Mouse (Mus musculus): ENCODE data around the gene Jph4. TPM values are rescaled to one million over a fixed set of nuclear protein-coding genes. Genes with fewer than 3 reads are reported as not detected.

Jph4 gene
- polyA plus RNA-seq, 1 experiment: 0.25 TPM

- H3K27ac ChIP-seq (ENCODE audit: insufficient read depth, low read depth, low read length): peak overlapping the region; percentile 91
- H3K27me3 ChIP-seq (replicated peaks; ENCODE audit: control insufficient read depth, insufficient read depth, low read length): no peaks in the 10 kb centered on the region
- no peaks in the 10 kb centered on the region for H3K36me3 ChIP-seq (ENCODE audit: control insufficient read depth, insufficient read depth, low read length)
- H3K4me1 ChIP-seq (ENCODE audit: control insufficient read depth, insufficient read depth, low read length): peaks cover 7% of the 10 kb centered on the region; the same call in 1 of the 2 replicates
- peak overlapping the region; percentile 81 for H3K4me3 ChIP-seq (ENCODE audit: insufficient read depth, low read depth, low read length)
- no peak for TF ChIP-seq POLR2A (IDR thresholded peaks at IDR 0.05; ENCODE audit: low read depth, low read length)
- TF ChIP-seq CTCF (conservative IDR thresholded peaks at IDR 0.05; ENCODE audit: insufficient read depth, insufficient read length, low read depth, low read length): no peak
- WGBS: 40% methylated on average over 9 of the region's 9 CpGs
- DNase-seq: no peak
Measured at GRCm38 (mm10) chr14:55095263-55095662, 21.5 kb downstream of the Jph4 start.

GRCm38 (mm10) chr14:55094704-55095231, 22.0 kb downstream of the Jph4 start, which contains the start of gene Thtpa:
Thtpa (plus strand) TSS chr14:55094784.
- Histone ChIP-seq H3K27ac (ENCODE audit: insufficient read depth, low read depth, low read length) (peak within 1 kb of the TSS; percentile 91), H3K4me3 (ENCODE audit: insufficient read depth, low read depth, low read length) (peak within 1 kb of the TSS; percentile 81), H3K36me3 (ENCODE audit: control insufficient read depth, insufficient read depth, low read length) (no peaks in the 10 kb centered on the region), H3K27me3 (replicated peaks; ENCODE audit: control insufficient read depth, insufficient read depth, low read length) (no peaks in the 10 kb centered on the region), H3K4me1 (ENCODE audit: control insufficient read depth, insufficient read depth, low read length) (peaks cover 7% of the 10 kb centered on the region; the same call in 1 of the 2 replicates)
- peak; percentile 89 for DNase-seq
- peak; percentile 52 for TF ChIP-seq POLR2A (IDR thresholded peaks at IDR 0.05; ENCODE audit: low read depth, low read length)
- TF ChIP-seq CTCF (conservative IDR thresholded peaks at IDR 0.05; ENCODE audit: insufficient read depth, insufficient read length, low read depth, low read length): no peak
- under 1% methylated on average over 30 of the region's 30 CpGs for WGBS

GRCm38 (mm10) chr14:55093927-55094326, 22.8 kb downstream of the Jph4 start:
- H3K27ac ChIP-seq (ENCODE audit: insufficient read depth, low read depth, low read length): no peak overlapping the region
- H3K27me3 ChIP-seq (replicated peaks; ENCODE audit: control insufficient read depth, insufficient read depth, low read length): no peaks in the 10 kb centered on the region
- no peak for DNase-seq
- no peaks in the 10 kb centered on the region for H3K36me3 ChIP-seq (ENCODE audit: control insufficient read depth, insufficient read depth, low read length)
- H3K4me1 ChIP-seq (ENCODE audit: control insufficient read depth, insufficient read depth, low read length): peaks cover 7% of the 10 kb centered on the region; the same call in 1 of the 2 replicates
- no peak overlapping the region for H3K4me3 ChIP-seq (ENCODE audit: insufficient read depth, low read depth, low read length)
- no peak for TF ChIP-seq POLR2A (IDR thresholded peaks at IDR 0.05; ENCODE audit: low read depth, low read length)
- TF ChIP-seq CTCF (conservative IDR thresholded peaks at IDR 0.05; ENCODE audit: insufficient read depth, insufficient read length, low read depth, low read length): no peak
- WGBS: 49% methylated on average over 6 of the region's 6 CpGs

GRCm38 (mm10) chr14:55092011-55092577, 24.6 kb downstream of the Jph4 start, which contains the start of gene Zfhx2:
Zfhx2 (minus strand) TSS chr14:55092324.
- DNase-seq: peak; percentile 97
- H3K27ac ChIP-seq (ENCODE audit: insufficient read depth, low read depth, low read length): peak within 1 kb of the TSS; percentile 42; the same call in 1 of the 2 replicates
- no peaks in the 10 kb centered on the region for H3K27me3 ChIP-seq (replicated peaks; ENCODE audit: control insufficient read depth, insufficient read depth, low read length)
- TF ChIP-seq CTCF (conservative IDR thresholded peaks at IDR 0.05; ENCODE audit: insufficient read depth, insufficient read length, low read depth, low read length) (0 out of 2 replicates have a peak, but pooled peaks have one; percentile 5), POLR2A (IDR thresholded peaks at IDR 0.05; ENCODE audit: low read depth, low read length) (no peak)
- no peaks in the 10 kb centered on the region for H3K36me3 ChIP-seq (ENCODE audit: control insufficient read depth, insufficient read depth, low read length)
- peak within 1 kb of the TSS; percentile 58 for H3K4me3 ChIP-seq (ENCODE audit: insufficient read depth, low read depth, low read length)
- peaks cover 7% of the 10 kb centered on the region; the same call in 1 of the 2 replicates for H3K4me1 ChIP-seq (ENCODE audit: control insufficient read depth, insufficient read depth, low read length)
- under 1% methylated on average over 34 of the region's 34 CpGs for WGBS

- TF ChIP-seq CTCF (conservative IDR thresholded peaks at IDR 0.05; ENCODE audit: insufficient read depth, insufficient read length, low read depth, low read length) (no peak), POLR2A (IDR thresholded peaks at IDR 0.05; ENCODE audit: low read depth, low read length) (no peak)
- peak overlapping the region; percentile 58 for H3K4me3 ChIP-seq (ENCODE audit: insufficient read depth, low read depth, low read length)
- DNase-seq: no peak
- no peaks in the 10 kb centered on the region for H3K27me3 ChIP-seq (replicated peaks; ENCODE audit: control insufficient read depth, insufficient read depth, low read length)
- peaks cover 8% of the 10 kb centered on the region; the same call in 1 of the 2 replicates for H3K4me1 ChIP-seq (ENCODE audit: control insufficient read depth, insufficient read depth, low read length)
- WGBS: 13% methylated on average over 34 of the region's 34 CpGs
- no peaks in the 10 kb centered on the region for H3K36me3 ChIP-seq (ENCODE audit: control insufficient read depth, insufficient read depth, low read length)
- H3K27ac ChIP-seq (ENCODE audit: insufficient read depth, low read depth, low read length): peak overlapping the region; percentile 22; the same call in 1 of the 2 replicates
Measured at GRCm38 (mm10) chr14:55091209-55091865, 25.4 kb downstream of the Jph4 start.

- DNase-seq: peak; percentile 37
Measured at GRCm38 (mm10) chr14:55089199-55089947, 27.4 kb downstream of the Jph4 start.

More at GRCm38 (mm10) chr14:55089199-55089947, 27.4 kb downstream of the Jph4 start:
- TF ChIP-seq POLR2A (IDR thresholded peaks at IDR 0.05; ENCODE audit: low read depth, low read length) (no peak), CTCF (conservative IDR thresholded peaks at IDR 0.05; ENCODE audit: insufficient read depth, insufficient read length, low read depth, low read length) (no peak)
- no peak overlapping the region for H3K4me3 ChIP-seq (ENCODE audit: insufficient read depth, low read depth, low read length)
- H3K36me3 ChIP-seq (ENCODE audit: control insufficient read depth, insufficient read depth, low read length): no peaks in the 10 kb centered on the region
- 72% methylated on average over 13 of the region's 13 CpGs for WGBS
- H3K27ac ChIP-seq (ENCODE audit: insufficient read depth, low read depth, low read length): peak overlapping the region; percentile 28; the same call in 1 of the 2 replicates
- H3K27me3 ChIP-seq (replicated peaks; ENCODE audit: control insufficient read depth, insufficient read depth, low read length): no peaks in the 10 kb centered on the region
- H3K4me1 ChIP-seq (ENCODE audit: control insufficient read depth, insufficient read depth, low read length): peaks cover 10% of the 10 kb centered on the region
